In genomic region chr1:181352367-181353199, GRCm38 (mm10) we compare ENCODE assay signal across 7 mouse cellular contexts. TPM values are rescaled to one million over a fixed set of nuclear protein-coding genes. Genes with fewer than 3 reads are reported as not detected.
DNase-seq lines count a peak whose midpoint lies in the region; ATAC-seq and TF ChIP-seq lines count a peak whose summit lies in the region.

Gene Cnih3, plus strand, starts transcription at chr1:181352628.

- no peaks in the 10 kb centered on the region for H3K36me3 ChIP-seq in E14TG2a.4 (ENCODE audit: insufficient read depth, low read length)
- H3K36me3 ChIP-seq in forebrain, embryonic 12.5 days (replicated peaks): no peaks in the 10 kb centered on the region
- no peaks in the 10 kb centered on the region for H3K36me3 ChIP-seq in hindbrain, embryonic 14.5 days (replicated peaks; ENCODE audit: control insufficient read depth, insufficient read depth)
- no peaks in the 10 kb centered on the region for H3K36me3 ChIP-seq in limb, embryonic 10.5 days
- no peaks in the 10 kb centered on the region for H3K36me3 ChIP-seq in stomach, embryonic 14.5 days (ENCODE audit: control insufficient read depth, insufficient read depth, low read length)

- 0 out of 2 replicates have a peak within 1 kb of the TSS, but pooled peaks have one; percentile 36 for H3K27ac ChIP-seq in forebrain, embryonic 12.5 days
- no peak within 1 kb of the TSS for H3K27ac ChIP-seq in hindbrain, embryonic 14.5 days
- H3K27ac ChIP-seq in limb, embryonic 10.5 days: peak within 1 kb of the TSS; percentile 82
- H3K27ac ChIP-seq in stomach, embryonic 14.5 days (ENCODE audit: low read length): no peak within 1 kb of the TSS

- TF ChIP-seq CTCF in E14TG2a.4 (conservative IDR thresholded peaks at IDR 0.05; ENCODE audit: low read length): no peak

- peak; percentile 79 for DNase-seq in ZHBTc4 (ENCODE audit: low read depth, low spot score)
- peak; percentile 63 for DNase-seq in hindbrain, embryonic 14.5 days (ENCODE audit: low spot score)
- peak; percentile 77 for DNase-seq in limb, embryonic 10.5 days (ENCODE audit: low spot score)
- peak; percentile 60 for DNase-seq in mesoderm, embryonic 11.5 days (ENCODE audit: low read depth, low spot score)

- H3K4me3 ChIP-seq in E14TG2a.4 (replicated peaks; ENCODE audit: low read length): peak within 1 kb of the TSS; percentile 81
- H3K4me3 ChIP-seq in forebrain, embryonic 12.5 days (replicated peaks): peak within 1 kb of the TSS; percentile 60
- H3K4me3 ChIP-seq in hindbrain, embryonic 14.5 days (replicated peaks; ENCODE audit: low read length): peak within 1 kb of the TSS; percentile 57
- peak within 1 kb of the TSS; percentile 69 for H3K4me3 ChIP-seq in limb, embryonic 10.5 days
- peak within 1 kb of the TSS; percentile 42 for H3K4me3 ChIP-seq in stomach, embryonic 14.5 days (ENCODE audit: low read depth, low read length)

- peak; percentile 86 for ATAC-seq in forebrain, embryonic 12.5 days (ENCODE audit: low FRiP score)
- peak; percentile 82 for ATAC-seq in hindbrain, embryonic 14.5 days (ENCODE audit: low FRiP score)
- peak; percentile 71 for ATAC-seq in stomach, embryonic 14.5 days (ENCODE audit: insufficient number of reproducible peaks, insufficient read depth, low FRiP score, low read depth)

- WGBS in forebrain, embryonic 12.5 days: under 1% methylated on average over 78 of the region's 78 CpGs
- WGBS in hindbrain, embryonic 14.5 days: 1% methylated on average over 69 of the region's 78 CpGs
- under 1% methylated on average over 78 of the region's 78 CpGs for WGBS in limb, embryonic 10.5 days
- WGBS in stomach, embryonic 14.5 days: under 1% methylated on average over 78 of the region's 78 CpGs

- H3K4me1 ChIP-seq in E14TG2a.4 (replicated peaks; ENCODE audit: low read depth, low read length): peaks cover 23% of the 10 kb centered on the region
- peaks cover 24% of the 10 kb centered on the region for H3K4me1 ChIP-seq in forebrain, embryonic 12.5 days
- peaks cover 14% of the 10 kb centered on the region; the same call in 1 of the 2 replicates for H3K4me1 ChIP-seq in hindbrain, embryonic 14.5 days (replicated peaks; ENCODE audit: control insufficient read depth, insufficient read depth, low read length)
- peaks cover 24% of the 10 kb centered on the region for H3K4me1 ChIP-seq in limb, embryonic 10.5 days
- H3K4me1 ChIP-seq in stomach, embryonic 14.5 days (ENCODE audit: control insufficient read depth, insufficient read depth, low read length): peaks cover 12% of the 10 kb centered on the region; the same call in 1 of the 2 replicates

- peak within 1 kb of the TSS; percentile 66 for H3K9ac ChIP-seq in forebrain, embryonic 12.5 days
- H3K9ac ChIP-seq in hindbrain, embryonic 14.5 days: peak within 1 kb of the TSS; percentile 72
- H3K9ac ChIP-seq in stomach, embryonic 14.5 days (replicated peaks; ENCODE audit: low read depth, low read length): peak within 1 kb of the TSS; percentile 25; the same call in 1 of the 2 replicates

- H3K9me3 ChIP-seq in E14TG2a.4 (ENCODE audit: low read length): no peaks in the 10 kb centered on the region
- no peaks in the 10 kb centered on the region for H3K9me3 ChIP-seq in forebrain, embryonic 12.5 days
- no peaks in the 10 kb centered on the region for H3K9me3 ChIP-seq in hindbrain, embryonic 14.5 days (ENCODE audit: control insufficient read depth, low read length)
- H3K9me3 ChIP-seq in limb, embryonic 10.5 days (replicated peaks): no peaks in the 10 kb centered on the region
- H3K9me3 ChIP-seq in stomach, embryonic 14.5 days (ENCODE audit: control insufficient read depth, low read depth, low read length): no peaks in the 10 kb centered on the region

- peaks cover 66% of the 10 kb centered on the region for H3K27me3 ChIP-seq in E14TG2a.4 (ENCODE audit: insufficient read depth, low read length)
- H3K27me3 ChIP-seq in forebrain, embryonic 12.5 days: peaks cover 56% of the 10 kb centered on the region
- peaks cover 57% of the 10 kb centered on the region for H3K27me3 ChIP-seq in hindbrain, embryonic 14.5 days (ENCODE audit: control insufficient read depth, insufficient read depth, low read length)
- peaks cover 71% of the 10 kb centered on the region for H3K27me3 ChIP-seq in limb, embryonic 10.5 days (ENCODE audit: low read depth, poor library complexity, severe bottlenecking)
- peaks cover 22% of the 10 kb centered on the region for H3K27me3 ChIP-seq in stomach, embryonic 14.5 days (ENCODE audit: control insufficient read depth, insufficient read depth, low read length)

- peak within 1 kb of the TSS; percentile 99 for H3K4me2 ChIP-seq in forebrain, embryonic 12.5 days
- H3K4me2 ChIP-seq in hindbrain, embryonic 14.5 days (replicated peaks): peak within 1 kb of the TSS; percentile 100
- peak within 1 kb of the TSS; percentile 97 for H3K4me2 ChIP-seq in stomach, embryonic 14.5 days (replicated peaks; ENCODE audit: low read depth, low read length)

RNA-seq across cellular contexts. Expression of gene Cnih3, which starts in this region (rescaled TPM):
- 4.1 and 4.3 TPM in 2 replicates for polyA plus RNA-seq in forebrain, embryonic 12.5 days (2016; fragmentation: Nextera tagmentation; extraction: Ambion mirVana)
- polyA plus RNA-seq in hindbrain, embryonic 14.5 days (2014; fragmentation: Nextera tagmentation; extraction: Ambion mirVana): 12.7 and 14.3 TPM in 2 replicates
- polyA plus RNA-seq in limb, embryonic 10.5 days (2016; fragmentation: Nextera tagmentation; extraction: Ambion mirVana): 0.16 and 0.33 TPM in 2 replicates
- 0.39 and 0.97 TPM in 2 replicates for polyA plus RNA-seq in stomach, embryonic 14.5 days (2014; fragmentation: Nextera tagmentation; extraction: Ambion mirVana)

Comparison
In these comparisons a context has a peak if more than half of its experiments do, and no peak if none do; other contexts are left out.
1. Peak in DNase-seq, H3K4me3 ChIP-seq and H3K27ac ChIP-seq in limb, embryonic 10.5 days; RNA of the gene not detected or under 1 TPM.
2. Peak in ATAC-seq, H3K4me3 ChIP-seq, H3K9ac ChIP-seq and H3K4me2 ChIP-seq in stomach, embryonic 14.5 days; RNA of the gene not detected or under 1 TPM.